Mouse (Mus musculus) gastrocnemius, adult 2 months (tissue): Measurements from ENCODE around the gene Asic2. TPM values are rescaled to one million over a fixed set of nuclear protein-coding genes. Genes with fewer than 3 reads are reported as not detected.

Source experiments
- DNase-seq: peaks from one replicate; pipeline ENCODE4 v3.0.0; 2022
- H3K27ac ChIP-seq: fragments of 200-600 bp; 2 replicates; pipeline ENCODE4 v1.8.1; 2022; ENCODE audit warnings: mild to moderate bottlenecking
- H3K4me3 ChIP-seq: fragments of 200-600 bp; 2 replicates; pipeline ENCODE4 v1.8.1; 2022; ENCODE audit warnings: mild to moderate bottlenecking, moderate library complexity
- CTCF ChIP-seq: fragments of 200-600 bp; IDR thresholded peaks from 2 replicates; pipeline ENCODE4 v1.8.1; 2022; ENCODE audit warnings: antibody characterized with exemption, mild to moderate bottlenecking, moderate library complexity
- intact Hi-C: fragments of 180-260 bp; cut with DNase I; formaldehyde crosslinking; loops from one replicate; pipeline ENCODE4 v1.15.1; 2025
- long read RNA-seq, 2 experiments: library from polyadenylated mRNA; stranded (forward); transcript quantifications; one replicate each; pipeline ENCODE4 v2.0.0; 2021
- total RNA-seq, 2 experiments: library from RNA; stranded (reverse); gene quantifications; 2 replicates each; pipeline ENCODE4 v1.2.3; 2021

Gene Asic2
- under 1 TPM in 1 of 2 experiments, not detected in 1; 0.10 TPM for total RNA-seq
- long read RNA-seq, experiment 1, result 0 reads
- long read RNA-seq, experiment 2, result 0 reads

DNA sequence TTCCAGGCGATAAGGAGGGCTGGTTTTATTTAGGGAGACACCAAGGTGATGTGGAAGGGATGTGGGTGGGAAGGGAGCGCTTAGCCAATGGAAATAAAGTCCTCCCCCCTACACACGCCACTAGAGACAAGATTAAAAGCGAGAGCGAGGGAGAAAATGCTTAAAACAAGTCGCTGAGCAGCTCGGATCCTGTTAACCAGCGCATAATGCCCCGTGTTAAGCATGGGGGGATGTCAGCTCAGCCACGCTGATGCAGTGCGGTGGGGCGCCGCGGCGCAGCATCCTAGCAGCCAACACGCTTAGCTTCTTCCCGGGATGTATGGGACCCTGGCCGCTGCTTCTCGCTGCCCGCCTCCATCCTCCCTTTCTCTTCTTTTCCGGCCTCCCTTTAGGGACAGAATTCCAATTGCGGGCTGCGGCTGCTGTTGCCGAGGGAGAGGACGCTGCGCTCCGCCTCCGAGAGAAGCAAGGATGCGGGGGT, at the start of gene Asic2:
Asic2 (minus strand) TSS at position 57 of the 481 bp plus-strand sequence.
- no peak for TF ChIP-seq CTCF
- no peak for DNase-seq
- intact Hi-C loops, result no loop called here
- Histone ChIP-seq H3K27ac (no peak within 1 kb of the TSS), H3K4me3 (peak within 1 kb of the TSS; percentile 19; the same call in 1 of the 2 replicates)

- Histone ChIP-seq H3K27ac (no peak overlapping the region), H3K4me3 (no peak overlapping the region)
- peak; percentile 67 for DNase-seq
- no peak for TF ChIP-seq CTCF
- intact Hi-C loops, result no loop called here
Observed at GRCm38 (mm10) chr11:82016181-82016780, 48.0 kb upstream of the Asic2 start.

GRCm38 (mm10) chr11:82015066-82015465, 46.8 kb upstream of the Asic2 start:
- Histone ChIP-seq H3K4me3 (no peak overlapping the region), H3K27ac (no peak overlapping the region)
- no peak for TF ChIP-seq CTCF
- DNase-seq, result no peak
- intact Hi-C loops, result no loop called here

GRCm38 (mm10) chr11:82013756-82014155, 45.5 kb upstream of the Asic2 start:
- intact Hi-C loops, result no loop called here
- no peak overlapping the region for H3K27ac ChIP-seq
- TF ChIP-seq CTCF, result no peak
- DNase-seq, result no peak
- H3K4me3 ChIP-seq, result no peak overlapping the region

- intact Hi-C loops, result no loop called here
Observed at GRCm38 (mm10) chr11:82011411-82012193, 43.3 kb upstream of the Asic2 start.

GRCm38 (mm10) chr11:82010115-82010514, 41.9 kb upstream of the Asic2 start:
- no peak overlapping the region for H3K27ac ChIP-seq
- no peak overlapping the region for H3K4me3 ChIP-seq
- TF ChIP-seq CTCF, result no peak
- DNase-seq, result no peak
- intact Hi-C loops, result no loop called here

More at GRCm38 (mm10) chr11:82011411-82012193, 43.3 kb upstream of the Asic2 start:
- TF ChIP-seq CTCF, result no peak
- H3K4me3 ChIP-seq, result no peak overlapping the region
- H3K27ac ChIP-seq, result peak overlapping the region; percentile 63
- peak; percentile 37 for DNase-seq

- intact Hi-C loops, result no loop called here
- peak overlapping the region; percentile 57 for H3K27ac ChIP-seq
Observed at GRCm38 (mm10) chr11:82006796-82007423, 38.7 kb upstream of the Asic2 start.

GRCm38 (mm10) chr11:82004810-82005209, 36.6 kb upstream of the Asic2 start:
- H3K27ac ChIP-seq, result no peak overlapping the region
- no peak overlapping the region for H3K4me3 ChIP-seq
- TF ChIP-seq CTCF, result no peak
- DNase-seq, result no peak
- intact Hi-C loops, result no loop called here

More at GRCm38 (mm10) chr11:82006796-82007423, 38.7 kb upstream of the Asic2 start:
- TF ChIP-seq CTCF, result no peak
- peak; percentile 81 for DNase-seq
- H3K4me3 ChIP-seq, result peak overlapping the region; percentile 33

- DNase-seq, result no peak
- intact Hi-C loops, result no loop called here
- no peak overlapping the region for H3K27ac ChIP-seq
- no peak for TF ChIP-seq CTCF
- H3K4me3 ChIP-seq, result no peak overlapping the region
Observed at GRCm38 (mm10) chr11:82000581-82000980, 32.3 kb upstream of the Asic2 start.

GRCm38 (mm10) chr11:81999469-81999868, 31.2 kb upstream of the Asic2 start:
- no peak for DNase-seq
- Histone ChIP-seq H3K4me3 (no peak overlapping the region), H3K27ac (no peak overlapping the region)
- no peak for TF ChIP-seq CTCF
- intact Hi-C loops, result loop anchor here (5.0 kb wide), 1 partner anchor 48 kb away; the partner anchor contains the start of gene Ccl7

DNA sequence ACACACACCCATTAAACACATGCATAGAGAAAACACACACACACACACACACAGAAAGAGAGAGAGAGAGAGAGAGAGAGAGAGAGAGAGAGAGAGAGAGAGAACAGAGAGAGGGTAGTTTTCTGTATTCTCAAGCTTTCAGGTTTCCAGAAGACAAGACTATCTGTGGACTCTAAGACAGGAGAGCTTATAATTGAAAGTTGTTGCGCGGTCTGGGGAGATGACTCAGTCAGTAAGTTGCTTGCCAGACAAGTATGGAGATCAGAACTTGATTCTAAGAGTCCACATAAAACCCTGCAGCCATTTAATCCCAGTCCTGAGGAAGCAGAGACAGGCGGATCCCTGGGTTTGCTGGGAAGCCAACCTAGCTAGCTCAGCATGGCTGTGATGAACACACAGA, 30.4 kb upstream of the Asic2 start:
- H3K4me3 ChIP-seq, result no peak overlapping the region
- DNase-seq, result no peak
- H3K27ac ChIP-seq, result no peak overlapping the region
- TF ChIP-seq CTCF, result no peak
- intact Hi-C loops, result loop anchor here (5.0 kb wide), 1 partner anchor 49 kb away; the partner anchor contains the start of gene Ccl7

DNA sequence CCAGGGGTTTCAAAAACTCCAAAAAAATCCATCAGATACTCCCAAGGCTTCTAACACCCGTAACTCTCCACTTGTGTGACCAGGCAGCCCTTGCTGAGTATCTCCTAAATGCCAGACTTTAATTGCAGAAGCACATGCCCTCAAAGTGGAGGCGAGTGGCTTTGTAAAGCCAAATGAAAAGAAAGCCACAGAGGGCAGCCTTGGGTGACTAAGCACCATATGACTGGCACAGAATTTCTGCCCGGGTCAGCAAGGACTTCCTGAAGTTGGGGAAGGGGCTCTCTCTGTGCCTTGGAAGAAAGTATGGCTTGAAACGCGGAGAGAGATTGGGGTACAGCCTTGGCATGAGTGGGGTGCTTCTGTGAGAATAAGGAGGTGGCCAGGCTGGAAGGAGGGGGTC, 28.8 kb upstream of the Asic2 start:
- intact Hi-C loops, result loop anchor here (5.0 kb wide), 1 partner anchor 50 kb away; the partner anchor contains the start of gene Ccl7
- no peak for TF ChIP-seq CTCF
- no peak for DNase-seq
- H3K27ac ChIP-seq, result no peak overlapping the region
- no peak overlapping the region for H3K4me3 ChIP-seq
